Mouse (Mus musculus): ENCODE results near the gene Olfr1466.

Olfr1466 gene

DNA sequence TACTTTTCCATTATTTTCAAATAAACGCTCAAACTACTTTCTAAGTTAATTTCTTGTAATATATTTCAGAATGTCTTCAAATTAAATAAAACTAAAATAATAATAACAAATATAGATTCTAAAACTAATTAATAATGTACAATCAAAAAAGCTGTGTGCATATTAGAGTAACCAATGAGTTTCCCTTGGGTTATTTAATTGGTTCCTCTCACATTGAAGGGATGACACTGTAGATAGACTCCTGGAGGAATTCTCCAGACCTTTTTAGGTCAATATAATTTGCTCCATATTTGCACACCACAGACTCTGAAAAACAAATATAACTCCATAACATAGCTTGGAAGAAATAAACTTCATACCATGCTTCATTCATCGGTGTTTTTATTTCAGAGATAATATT, at the start of gene Olfr1466:
Gene Olfr1466, plus strand, starts transcription at position 301 of the 400 bp plus-strand sequence.
- DNase-seq, result no peak

DNA sequence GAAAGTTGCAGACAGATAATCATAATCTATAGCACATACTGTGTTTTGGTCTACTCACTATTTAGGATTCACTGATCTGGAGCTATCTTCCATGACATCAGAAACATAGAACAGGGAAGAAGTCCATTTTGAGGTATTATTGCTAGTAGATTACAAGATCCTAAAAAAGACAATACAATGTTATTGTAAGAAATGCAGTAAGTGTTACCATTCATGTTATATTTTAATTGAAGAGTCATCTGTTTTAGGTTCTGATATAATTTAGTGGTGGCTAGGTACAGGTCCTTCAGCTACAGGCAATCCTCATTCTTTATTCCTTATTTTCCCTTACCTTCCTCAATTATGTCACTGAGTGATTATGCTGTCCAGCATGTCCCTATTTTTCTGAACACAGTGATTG, 23.2 kb upstream of the Olfr1466 start, which contains the start of gene Olfr1465:
Gene Olfr1465, minus strand, starts transcription at position 101 of the 400 bp plus-strand sequence.
- no peak for DNase-seq

DNA sequence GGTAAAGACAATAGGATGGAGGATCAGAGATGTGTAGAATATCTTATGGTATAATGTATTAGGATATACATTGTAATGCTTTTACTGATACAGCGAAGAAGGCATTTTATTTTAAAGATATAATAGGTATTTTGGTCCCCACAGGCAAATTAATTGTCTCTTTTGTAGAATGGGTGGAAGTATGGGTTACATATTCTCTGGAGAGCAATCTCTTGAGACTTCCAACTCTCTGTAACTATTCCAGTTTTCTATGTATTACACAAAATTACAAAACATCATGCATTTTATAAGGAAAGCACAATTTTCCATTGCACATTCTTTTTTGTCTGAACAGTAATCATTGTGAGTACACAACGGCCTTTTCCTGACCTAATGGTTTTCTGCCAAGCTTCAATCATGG, 23.3 kb downstream of the Olfr1466 start, which contains the start of gene Olfr1467:
Gene Olfr1467, plus strand, starts transcription at position 301 of the 400 bp plus-strand sequence.
- DNase-seq, result no peak

Data from kidney, postnatal 36 days (tissue).